ENCODE assay signal across 32 mouse cellular contexts in the genomic region with DNA sequence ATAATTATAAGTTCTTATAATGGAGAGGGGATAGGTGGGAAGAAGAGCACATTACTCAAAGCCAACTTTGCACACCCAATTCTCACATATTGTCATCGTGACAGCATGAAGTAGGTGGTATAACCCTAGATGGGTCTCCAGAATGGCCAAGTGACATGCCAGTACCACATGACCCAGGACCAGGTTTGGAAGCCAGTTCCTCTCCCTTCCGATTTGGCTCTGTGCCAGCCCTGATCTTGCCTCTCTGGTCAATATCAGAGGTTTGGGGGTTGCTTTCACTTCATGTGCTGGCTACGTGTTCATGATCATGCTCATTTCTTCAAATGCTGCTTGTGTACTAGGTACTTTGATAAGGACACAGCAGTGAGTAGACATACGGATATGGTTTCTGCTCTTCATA.
"Had no signal": no experiment of that assay in that cellular context is flagged by ENCODE, and none has a peak within 500 bp of the region (broad histone marks: within the 10 kb centered on the region; RNA-seq: fewer than 3 reads in every experiment).

No protein-coding gene starts in this region.

- ATAC-seq: hindbrain, embryonic 16.5 days; hindbrain, postnatal 0 days; inflammation-experienced regulatory T-cells, adult 6 months; intestine, embryonic 15.5 days; intestine, embryonic 16.5 days; intestine, postnatal 0 days had no signal

- H3K36me3 ChIP-seq: heart, embryonic 15.5 days; hindbrain, embryonic 10.5 days; hindbrain, embryonic 12.5 days; hindbrain, embryonic 13.5 days; hindbrain, embryonic 15.5 days; intestine, embryonic 15.5 days; kidney, embryonic 15.5 days had no signal

- H3K4me3 ChIP-seq: heart, embryonic 13.5 days; heart, embryonic 15.5 days; hindbrain, embryonic 10.5 days; hindbrain, embryonic 12.5 days; hindbrain, embryonic 13.5 days; hindbrain, embryonic 15.5 days; intestine, embryonic 15.5 days; kidney, embryonic 15.5 days; layer of hippocampus, adult 2 months; left cerebral cortex, adult 2 months had no signal

- H3K27ac ChIP-seq: heart, embryonic 13.5 days; heart, embryonic 15.5 days; hindbrain, embryonic 10.5 days; hindbrain, embryonic 12.5 days; hindbrain, embryonic 13.5 days; hindbrain, embryonic 14.5 days; hindbrain, embryonic 15.5 days; hindbrain, postnatal 0 days; intestine, embryonic 15.5 days; kidney, embryonic 15.5 days; kidney, postnatal 0 days; layer of hippocampus, adult 2 months; left cerebral cortex, adult 2 months had no signal

- H3K4me1 ChIP-seq: hindbrain, embryonic 10.5 days; hindbrain, embryonic 12.5 days; hindbrain, embryonic 13.5 days; hindbrain, embryonic 15.5 days; intestine, embryonic 15.5 days; kidney, embryonic 15.5 days had no signal

- H3K4me2 ChIP-seq: heart, embryonic 11.5 days; heart, embryonic 13.5 days; heart, embryonic 15.5 days; hindbrain, embryonic 12.5 days; hindbrain, embryonic 13.5 days; hindbrain, embryonic 14.5 days; hindbrain, embryonic 15.5 days; intestine, embryonic 15.5 days; kidney, embryonic 15.5 days had no signal

- H3K9me3 ChIP-seq: heart, embryonic 13.5 days; heart, embryonic 15.5 days; hindbrain, embryonic 10.5 days; hindbrain, embryonic 12.5 days; hindbrain, embryonic 13.5 days; hindbrain, embryonic 15.5 days; intestine, embryonic 15.5 days; kidney, embryonic 15.5 days had no signal

- H3K9ac ChIP-seq: heart, embryonic 13.5 days; heart, embryonic 15.5 days; hindbrain, embryonic 12.5 days; hindbrain, embryonic 13.5 days; hindbrain, embryonic 14.5 days; hindbrain, embryonic 15.5 days; intestine, embryonic 15.5 days; kidney, embryonic 15.5 days had no signal

- DNase-seq: heart, postnatal 10 days; heart, postnatal 36 days; heart, postnatal 4 days; kidney, adult 11 months; kidney, adult 18-20 months; kidney, adult 8-10 months; kidney, adult 9 months; kidney, postnatal 10 days; kidney, postnatal 14 days; kidney, postnatal 25 days; kidney, postnatal 36 days; kidney, postnatal 4 days; layer of hippocampus, adult 9-11 months; layer of hippocampus, postnatal 36 days had no signal

- H3K27me3 ChIP-seq: heart, embryonic 13.5 days; heart, embryonic 15.5 days; hindbrain, embryonic 12.5 days; hindbrain, embryonic 13.5 days; hindbrain, embryonic 15.5 days; intestine, embryonic 15.5 days; kidney, embryonic 15.5 days had no signal
